In the genomic region with DNA sequence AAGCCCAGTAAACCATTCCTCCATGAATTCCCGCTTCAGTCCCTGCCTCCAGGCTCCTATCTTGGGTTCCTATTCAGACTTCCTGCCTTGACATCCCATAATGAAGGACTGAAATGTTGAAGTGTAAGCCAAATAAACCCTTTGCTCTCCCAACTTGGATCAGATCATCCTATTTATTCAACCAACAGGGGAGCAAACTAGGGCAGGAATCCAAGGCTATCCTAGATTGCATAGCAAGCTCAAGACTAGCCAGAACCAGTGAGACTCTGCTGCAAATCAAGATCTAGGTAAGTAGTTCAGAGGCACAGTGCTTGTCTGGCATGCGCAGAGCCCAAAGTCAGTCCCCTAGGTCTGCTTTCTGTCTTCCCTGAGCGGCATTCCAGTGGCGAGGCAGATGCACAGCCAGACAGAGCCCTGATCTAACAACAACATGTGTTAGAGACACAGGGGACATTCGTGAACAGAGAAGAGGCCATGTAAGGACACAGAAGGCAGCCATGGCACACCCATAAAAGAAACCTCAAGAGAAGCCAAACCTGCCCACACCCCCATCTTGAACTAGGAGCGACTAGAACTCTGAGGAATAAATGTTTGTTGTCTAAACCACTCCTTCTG, we compare ENCODE assay signal across 24 mouse cellular contexts. TPM values are rescaled to one million over a fixed set of nuclear protein-coding genes. Genes with fewer than 3 reads are reported as not detected.
DNase-seq lines count a peak whose midpoint lies in the region; ATAC-seq and TF ChIP-seq lines count a peak whose summit lies in the region.
"Had no signal": no experiment of that assay in that cellular context is flagged by ENCODE, and none has a peak within 500 bp of the region (broad histone marks: within the 10 kb centered on the region; RNA-seq: fewer than 3 reads in every experiment).

No protein-coding gene starts in this region.

- H3K9me3 ChIP-seq in forebrain, postnatal 0 days (ENCODE audit: low read length), result no peaks in the 10 kb centered on the region
- no peaks in the 10 kb centered on the region for H3K9me3 ChIP-seq in forebrain, embryonic 16.5 days (ENCODE audit: control insufficient read depth, low read length)
- no peaks in the 10 kb centered on the region for H3K9me3 ChIP-seq in limb, embryonic 13.5 days
- no peaks in the 10 kb centered on the region for H3K9me3 ChIP-seq in limb, embryonic 10.5 days (replicated peaks)
- H3K9me3 ChIP-seq in heart, embryonic 13.5 days, result no peaks in the 10 kb centered on the region
- no peaks in the 10 kb centered on the region for H3K9me3 ChIP-seq in limb, embryonic 14.5 days (ENCODE audit: control insufficient read depth, low read length)
- H3K9me3 ChIP-seq: embryonic facial prominence, embryonic 12.5 days; hindbrain, embryonic 15.5 days; megakaryocyte, embryonic 14.5 days; neural tube, embryonic 15.5 days had no signal

- H3K4me1 ChIP-seq in forebrain, postnatal 0 days (ENCODE audit: insufficient read depth), result no peaks in the 10 kb centered on the region; the same call in 1 of the 2 replicates
- H3K4me1 ChIP-seq in forebrain, embryonic 16.5 days (replicated peaks; ENCODE audit: control insufficient read depth, insufficient read depth, low read length), result peaks cover 11% of the 10 kb centered on the region
- peaks cover 41% of the 10 kb centered on the region for H3K4me1 ChIP-seq in limb, embryonic 13.5 days
- H3K4me1 ChIP-seq in limb, embryonic 10.5 days, result peaks cover 24% of the 10 kb centered on the region
- H3K4me1 ChIP-seq in heart, embryonic 13.5 days, result peaks cover 80% of the 10 kb centered on the region
- H3K4me1 ChIP-seq in limb, embryonic 14.5 days (ENCODE audit: control insufficient read depth, insufficient read depth, low read length), result peaks cover 11% of the 10 kb centered on the region

- no peak for TF ChIP-seq CTCF in forebrain, postnatal 0 days (IDR thresholded peaks at IDR 0.05; ENCODE audit: low read depth)

- H3K4me3 ChIP-seq in forebrain, postnatal 0 days (ENCODE audit: low read depth, low read length), result no peak overlapping the region
- H3K4me3 ChIP-seq in forebrain, embryonic 16.5 days (replicated peaks; ENCODE audit: low read length), result no peak overlapping the region
- no peak overlapping the region for H3K4me3 ChIP-seq in limb, embryonic 13.5 days
- no peak overlapping the region for H3K4me3 ChIP-seq in limb, embryonic 10.5 days
- H3K4me3 ChIP-seq in heart, embryonic 13.5 days, result no peak overlapping the region
- no peak overlapping the region for H3K4me3 ChIP-seq in limb, embryonic 14.5 days (replicated peaks; ENCODE audit: low read length)
- H3K4me3 ChIP-seq: embryonic facial prominence, embryonic 12.5 days; hindbrain, embryonic 15.5 days; megakaryocyte, embryonic 14.5 days; neural tube, embryonic 15.5 days had no signal

- 76% methylated on average over 6 of the region's 6 CpGs for WGBS in forebrain, postnatal 0 days
- 84% methylated on average over 6 of the region's 6 CpGs for WGBS in forebrain, embryonic 16.5 days
- 65% methylated on average over 6 of the region's 6 CpGs for WGBS in limb, embryonic 13.5 days
- 76% methylated on average over 6 of the region's 6 CpGs for WGBS in limb, embryonic 10.5 days
- 50% methylated on average over 6 of the region's 6 CpGs for WGBS in heart, embryonic 13.5 days
- WGBS in limb, embryonic 14.5 days, result 71% methylated on average over 6 of the region's 6 CpGs

- H3K27ac ChIP-seq in forebrain, postnatal 0 days (ENCODE audit: low read depth, low read length), result no peak overlapping the region
- H3K27ac ChIP-seq in forebrain, embryonic 16.5 days (ENCODE audit: low read length), result no peak overlapping the region
- H3K27ac ChIP-seq in limb, embryonic 13.5 days, result 0 out of 2 replicates have a peak overlapping the region, but pooled peaks have one; percentile 6
- no peak overlapping the region for H3K27ac ChIP-seq in limb, embryonic 10.5 days
- peak overlapping the region; percentile 65 for H3K27ac ChIP-seq in heart, embryonic 13.5 days (replicated peaks)
- H3K27ac ChIP-seq in limb, embryonic 14.5 days (replicated peaks; ENCODE audit: low read depth, low read length), result no peak overlapping the region
- H3K27ac ChIP-seq: embryonic facial prominence, embryonic 12.5 days; hindbrain, embryonic 15.5 days; neural tube, embryonic 15.5 days had no signal

- ATAC-seq in forebrain, postnatal 0 days, result no peak
- no peak for ATAC-seq in forebrain, embryonic 16.5 days
- ATAC-seq in limb, embryonic 13.5 days (ENCODE audit: low FRiP score, low read depth), result no peak
- ATAC-seq in heart, embryonic 13.5 days (ENCODE audit: extremely low read depth, insufficient number of reproducible peaks, low FRiP score, low TSS enrichment), result no peak
- ATAC-seq in limb, embryonic 14.5 days (ENCODE audit: low FRiP score, low read depth), result no peak
- ATAC-seq: intestine, embryonic 16.5 days; midbrain, embryonic 16.5 days had no signal

- peak; percentile 26 for DNase-seq in forebrain, postnatal 0 days
- no peak for DNase-seq in limb, embryonic 10.5 days (ENCODE audit: low spot score)
- peak; percentile 46 for DNase-seq in limb, embryonic 14.5 days (ENCODE audit: low spot score)
- DNase-seq in layer of hippocampus, adult 11-12 months (ENCODE audit: low spot score), result no peak
- DNase-seq in urinary bladder, postnatal 25 days (ENCODE audit: low spot score), result no peak
- DNase-seq: adrenal gland, adult 2 months; cerebellum, adult 9-10 months; kidney, postnatal 36 days; layer of hippocampus, adult 9-11 months; liver; lung, adult 18-20 months; lung, postnatal 14 days; spleen, adult 18-20 months had no signal

- no peaks in the 10 kb centered on the region for H3K36me3 ChIP-seq in forebrain, postnatal 0 days (ENCODE audit: insufficient read depth)
- no peaks in the 10 kb centered on the region for H3K36me3 ChIP-seq in forebrain, embryonic 16.5 days (ENCODE audit: control insufficient read depth, insufficient read depth)
- no peaks in the 10 kb centered on the region for H3K36me3 ChIP-seq in limb, embryonic 13.5 days
- no peaks in the 10 kb centered on the region for H3K36me3 ChIP-seq in limb, embryonic 10.5 days
- no peaks in the 10 kb centered on the region for H3K36me3 ChIP-seq in heart, embryonic 13.5 days
- H3K36me3 ChIP-seq in limb, embryonic 14.5 days (ENCODE audit: control insufficient read depth, insufficient read depth, low read length), result no peaks in the 10 kb centered on the region
- H3K36me3 ChIP-seq: embryonic facial prominence, embryonic 12.5 days; hindbrain, embryonic 15.5 days; neural tube, embryonic 15.5 days had no signal

- no peak for TF ChIP-seq POLR2A in limb, embryonic 14.5 days (IDR thresholded peaks at IDR 0.05; ENCODE audit: borderline replicate concordance, extremely low read depth, insufficient read depth, insufficient read length)

- no peak overlapping the region for H3K9ac ChIP-seq in forebrain, postnatal 0 days
- H3K9ac ChIP-seq in forebrain, embryonic 16.5 days (replicated peaks; ENCODE audit: low read depth, low read length), result no peak overlapping the region
- H3K9ac ChIP-seq in limb, embryonic 13.5 days, result no peak overlapping the region
- H3K9ac ChIP-seq in heart, embryonic 13.5 days, result no peak overlapping the region
- no peak overlapping the region for H3K9ac ChIP-seq in limb, embryonic 14.5 days (ENCODE audit: low read depth, low read length, severe bottlenecking)
- H3K9ac ChIP-seq: embryonic facial prominence, embryonic 12.5 days; hindbrain, embryonic 15.5 days; neural tube, embryonic 15.5 days had no signal

- no peaks in the 10 kb centered on the region for H3K27me3 ChIP-seq in forebrain, postnatal 0 days (ENCODE audit: insufficient read depth, low read length)
- no peaks in the 10 kb centered on the region for H3K27me3 ChIP-seq in forebrain, embryonic 16.5 days (replicated peaks; ENCODE audit: control insufficient read depth, insufficient read depth, low read length)
- no peaks in the 10 kb centered on the region for H3K27me3 ChIP-seq in limb, embryonic 13.5 days
- 0 out of 2 replicates have a peak, but pooled peaks cover 2% of the 10 kb centered on the region for H3K27me3 ChIP-seq in limb, embryonic 10.5 days (ENCODE audit: low read depth, poor library complexity, severe bottlenecking)
- H3K27me3 ChIP-seq in heart, embryonic 13.5 days (replicated peaks), result no peaks in the 10 kb centered on the region
- no peaks in the 10 kb centered on the region for H3K27me3 ChIP-seq in limb, embryonic 14.5 days (ENCODE audit: control insufficient read depth, insufficient read depth, low read length)
- H3K27me3 ChIP-seq: CH12.LX; embryonic facial prominence, embryonic 12.5 days; hindbrain, embryonic 15.5 days; neural tube, embryonic 15.5 days had no signal

- no peak overlapping the region for H3K4me2 ChIP-seq in forebrain, postnatal 0 days (ENCODE audit: low read depth)
- no peak overlapping the region for H3K4me2 ChIP-seq in forebrain, embryonic 16.5 days (ENCODE audit: low read length)
- no peak overlapping the region for H3K4me2 ChIP-seq in limb, embryonic 13.5 days (replicated peaks)
- H3K4me2 ChIP-seq in heart, embryonic 13.5 days, result no peak overlapping the region
- H3K4me2 ChIP-seq in limb, embryonic 14.5 days (replicated peaks; ENCODE audit: low read depth, low read length, severe bottlenecking), result no peak overlapping the region
- H3K4me2 ChIP-seq: embryonic facial prominence, embryonic 12.5 days; hindbrain, embryonic 15.5 days; neural tube, embryonic 15.5 days had no signal

RNA-seq across cellular contexts. Expression of a gene that starts 48.0 kb away (rescaled TPM):
- total RNA-seq in forebrain, postnatal 0 days (2014; rRNA removed), result 0.38 and 0.62 TPM in 2 replicates
- 0.58 and 0.75 TPM in 2 replicates for polyA plus RNA-seq in forebrain, postnatal 0 days (2015; fragmentation: Nextera tagmentation; extraction: Ambion mirVana)
- polyA plus RNA-seq in forebrain, embryonic 16.5 days (2015; fragmentation: Nextera tagmentation; extraction: Ambion mirVana), result 0.10 TPM in 1 of 2 replicates, not detected in the other
- 0.57 and 0.67 TPM in 2 replicates for polyA plus RNA-seq in limb, embryonic 13.5 days (2015; fragmentation: Nextera tagmentation; extraction: Ambion mirVana)
- polyA plus RNA-seq in limb, embryonic 10.5 days (2016; fragmentation: Nextera tagmentation; extraction: Ambion mirVana), result 0.70 TPM in 1 of 2 replicates, not detected in the other
- polyA plus RNA-seq in heart, embryonic 13.5 days (2015; fragmentation: Nextera tagmentation; extraction: Ambion mirVana), result 0.23 and 0.42 TPM in 2 replicates
- 0.38 and 0.55 TPM in 2 replicates for polyA plus RNA-seq in limb, embryonic 14.5 days (2012; rRNA removed)
- 0.84 and 1.4 TPM in 2 replicates for polyA plus RNA-seq in limb, embryonic 14.5 days (2014; fragmentation: Nextera tagmentation; extraction: Ambion mirVana)
- total RNA-seq: MEL had no signal

Comparison
In these comparisons a context has a peak if more than half of its experiments do, and no peak if none do; other contexts are left out.
1. DNase-seq: peak in forebrain, postnatal 0 days (single experiment) and limb, embryonic 14.5 days (single experiment); none in limb, embryonic 10.5 days (single experiment), layer of hippocampus, adult 11-12 months (single experiment) and urinary bladder, postnatal 25 days (single experiment).
2. H3K27ac ChIP-seq: peak in limb, embryonic 13.5 days (single experiment) and heart, embryonic 13.5 days (single experiment); none in forebrain, postnatal 0 days (single experiment), forebrain, embryonic 16.5 days (single experiment), limb, embryonic 10.5 days (single experiment) and limb, embryonic 14.5 days (single experiment).